Mouse (Mus musculus): ENCODE results near the gene Zcchc17. TPM values are rescaled to one million over a fixed set of nuclear protein-coding genes. Genes with fewer than 3 reads are reported as not detected.

Zcchc17 gene
- polyA plus RNA-seq, 1 experiment from 2014 or later: 48.7 TPM

- no peak for ATAC-seq (replicated peaks; ENCODE audit: extremely low read depth, insufficient read depth, low FRiP score)
- H3K4me1 ChIP-seq (ENCODE audit: control insufficient read depth, insufficient read depth, low read length): peaks cover 7% of the 10 kb centered on the region
- 75% methylated on average over 6 of the region's 6 CpGs for WGBS
- H3K27ac ChIP-seq (ENCODE audit: low read length): no peak overlapping the region
- no peak overlapping the region for H3K4me2 ChIP-seq (ENCODE audit: low read depth, low read length)
- no peaks in the 10 kb centered on the region for H3K36me3 ChIP-seq (ENCODE audit: control insufficient read depth, insufficient read depth)
- H3K9ac ChIP-seq (ENCODE audit: low read length): no peak overlapping the region
- H3K9me3 ChIP-seq (replicated peaks; ENCODE audit: control insufficient read depth, low read length): no peaks in the 10 kb centered on the region
- no peak overlapping the region for H3K4me3 ChIP-seq (ENCODE audit: low read length)
- H3K27me3 ChIP-seq (ENCODE audit: control insufficient read depth, insufficient read depth, low read length): peaks cover 38% of the 10 kb centered on the region
Observed at GRCm38 (mm10) chr4:130270611-130271347, 89.0 kb downstream of the Zcchc17 start.

- H3K4me1 ChIP-seq (ENCODE audit: control insufficient read depth, insufficient read depth, low read length): peaks cover 7% of the 10 kb centered on the region
- 65% methylated on average over 8 of the region's 8 CpGs for WGBS
- ATAC-seq (replicated peaks; ENCODE audit: extremely low read depth, insufficient read depth, low FRiP score): no peak
- H3K9me3 ChIP-seq (replicated peaks; ENCODE audit: control insufficient read depth, low read length): no peaks in the 10 kb centered on the region
- no peak overlapping the region for H3K27ac ChIP-seq (ENCODE audit: low read length)
- no peaks in the 10 kb centered on the region for H3K36me3 ChIP-seq (ENCODE audit: control insufficient read depth, insufficient read depth)
- no peak overlapping the region for H3K4me3 ChIP-seq (ENCODE audit: low read length)
- no peak overlapping the region for H3K4me2 ChIP-seq (ENCODE audit: low read depth, low read length)
- no peak overlapping the region for H3K9ac ChIP-seq (ENCODE audit: low read length)
- peaks cover 33% of the 10 kb centered on the region for H3K27me3 ChIP-seq (ENCODE audit: control insufficient read depth, insufficient read depth, low read length)
Observed at GRCm38 (mm10) chr4:130270089-130270488, 89.7 kb downstream of the Zcchc17 start.

- Histone ChIP-seq H3K27ac (ENCODE audit: low read length) (no peak overlapping the region), H3K36me3 (ENCODE audit: control insufficient read depth, insufficient read depth) (no peaks in the 10 kb centered on the region), H3K27me3 (ENCODE audit: control insufficient read depth, insufficient read depth, low read length) (peaks cover 31% of the 10 kb centered on the region), H3K4me1 (ENCODE audit: control insufficient read depth, insufficient read depth, low read length) (peaks cover 1% of the 10 kb centered on the region; the same call in 1 of the 2 replicates), H3K9me3 (replicated peaks; ENCODE audit: control insufficient read depth, low read length) (no peaks in the 10 kb centered on the region), H3K9ac (ENCODE audit: low read length) (no peak overlapping the region), H3K4me3 (ENCODE audit: low read length) (no peak overlapping the region), H3K4me2 (ENCODE audit: low read depth, low read length) (no peak overlapping the region)
- ATAC-seq (replicated peaks; ENCODE audit: extremely low read depth, insufficient read depth, low FRiP score): no peak
- WGBS: 82% methylated on average over 10 of the region's 10 CpGs
Observed at GRCm38 (mm10) chr4:130268736-130269135, 91.0 kb downstream of the Zcchc17 start.

- Histone ChIP-seq H3K4me2 (ENCODE audit: low read depth, low read length) (no peak overlapping the region), H3K9me3 (replicated peaks; ENCODE audit: control insufficient read depth, low read length) (no peaks in the 10 kb centered on the region), H3K4me1 (ENCODE audit: control insufficient read depth, insufficient read depth, low read length) (no peaks in the 10 kb centered on the region), H3K4me3 (ENCODE audit: low read length) (no peak overlapping the region), H3K27ac (ENCODE audit: low read length) (no peak overlapping the region), H3K27me3 (ENCODE audit: control insufficient read depth, insufficient read depth, low read length) (peaks cover 19% of the 10 kb centered on the region), H3K9ac (ENCODE audit: low read length) (no peak overlapping the region), H3K36me3 (ENCODE audit: control insufficient read depth, insufficient read depth) (no peaks in the 10 kb centered on the region)
- 74% methylated on average over 7 of the region's 7 CpGs for WGBS
- no peak for ATAC-seq (replicated peaks; ENCODE audit: extremely low read depth, insufficient read depth, low FRiP score)
Observed at GRCm38 (mm10) chr4:130267069-130267468, 92.7 kb downstream of the Zcchc17 start.

GRCm38 (mm10) chr4:130266601-130267000 lies 93.1 kb downstream of the Zcchc17 start:
- Histone ChIP-seq H3K4me3 (ENCODE audit: low read length) (no peak overlapping the region), H3K9ac (ENCODE audit: low read length) (no peak overlapping the region), H3K27me3 (ENCODE audit: control insufficient read depth, insufficient read depth, low read length) (peaks cover 17% of the 10 kb centered on the region), H3K27ac (ENCODE audit: low read length) (no peak overlapping the region), H3K4me1 (ENCODE audit: control insufficient read depth, insufficient read depth, low read length) (no peaks in the 10 kb centered on the region), H3K9me3 (replicated peaks; ENCODE audit: control insufficient read depth, low read length) (no peaks in the 10 kb centered on the region), H3K36me3 (ENCODE audit: control insufficient read depth, insufficient read depth) (no peaks in the 10 kb centered on the region), H3K4me2 (ENCODE audit: low read depth, low read length) (0 out of 2 replicates have a peak overlapping the region, but pooled peaks have one; percentile 18)
- 58% methylated on average over 9 of the region's 9 CpGs for WGBS
- no peak for ATAC-seq (replicated peaks; ENCODE audit: extremely low read depth, insufficient read depth, low FRiP score)

Other genes with a start within 250 kb of the Zcchc17 start
- 0.19 TPM in 1 of 2 replicates, not detected in the other for gene Hcrtr1, start 220.6 kb downstream of the Zcchc17 start, polyA plus RNA-seq (2015; fragmentation: Nextera tagmentation; extraction: Ambion mirVana)
- gene Tinagl1, start 184.8 kb downstream of the Zcchc17 start, polyA plus RNA-seq (2015; fragmentation: Nextera tagmentation; extraction: Ambion mirVana): 61.2 and 70.6 TPM in 2 replicates
- not detected in 2 replicates for gene Gm853, start 137.5 kb downstream of the Zcchc17 start, polyA plus RNA-seq (2015; fragmentation: Nextera tagmentation; extraction: Ambion mirVana)
- gene Serinc2, start 80.7 kb downstream of the Zcchc17 start, polyA plus RNA-seq (2015; fragmentation: Nextera tagmentation; extraction: Ambion mirVana): 5.4 and 6.4 TPM in 2 replicates
- 1,916 and 1,999 TPM in 2 replicates for gene Fabp3, start 51.3 kb downstream of the Zcchc17 start, polyA plus RNA-seq (2015; fragmentation: Nextera tagmentation; extraction: Ambion mirVana)
- gene Gm10570, start 51.3 kb downstream of the Zcchc17 start, polyA plus RNA-seq (2015; fragmentation: Nextera tagmentation; extraction: Ambion mirVana): 1.1 and 1.4 TPM in 2 replicates
- 71.4 and 73.1 TPM in 2 replicates for gene Snrnp40, start 189 bp upstream of the Zcchc17 start, polyA plus RNA-seq (2015; fragmentation: Nextera tagmentation; extraction: Ambion mirVana)
- gene Nkain1, start 214.2 kb upstream of the Zcchc17 start, polyA plus RNA-seq (2015; fragmentation: Nextera tagmentation; extraction: Ambion mirVana): 0.12 and 0.49 TPM in 2 replicates

All from heart, embryonic 16.5 days (tissue).